Mouse (Mus musculus): ENCODE measurements around the gene Gsc.
"Not testable (repeated sequence)": the region's sequence is repeated elsewhere in the genome, so short reads cannot be mapped to it uniquely, and the experiment has no call there.

The Gsc gene

GRCm38 (mm10) chr12:104453002-104453401, 20.1 kb downstream of the Gsc start:
- ATAC-seq (ENCODE audit: low TSS enrichment) = no peak

- ATAC-seq (ENCODE audit: low TSS enrichment) = no peak
Measured at GRCm38 (mm10) chr12:104450257-104450656, 22.9 kb downstream of the Gsc start.

- ATAC-seq (ENCODE audit: low TSS enrichment) = no peak
Measured at GRCm38 (mm10) chr12:104448099-104448498, 25.0 kb downstream of the Gsc start.

- not testable (repeated sequence) for ATAC-seq (ENCODE audit: low TSS enrichment)
Measured at GRCm38 (mm10) chr12:104447056-104447455, 26.1 kb downstream of the Gsc start.

GRCm38 (mm10) chr12:104443716-104444115, 29.4 kb downstream of the Gsc start:
- no peak for ATAC-seq (ENCODE audit: low TSS enrichment)

GRCm38 (mm10) chr12:104440087-104440760, 32.9 kb downstream of the Gsc start:
- peak; percentile 82 for ATAC-seq (ENCODE audit: low TSS enrichment)

- ATAC-seq (ENCODE audit: low TSS enrichment) = no peak
Measured at GRCm38 (mm10) chr12:104433951-104434735, 39.0 kb downstream of the Gsc start.

- ATAC-seq (ENCODE audit: low TSS enrichment) = no peak
Measured at GRCm38 (mm10) chr12:104433214-104433613, 39.9 kb downstream of the Gsc start.

GRCm38 (mm10) chr12:104431359-104431758, 41.8 kb downstream of the Gsc start:
- no peak for ATAC-seq (ENCODE audit: low TSS enrichment)

GRCm38 (mm10) chr12:104426915-104427314, 46.2 kb downstream of the Gsc start:
- ATAC-seq (ENCODE audit: low TSS enrichment) = peak; percentile 78

GRCm38 (mm10) chr12:104425591-104425990, 47.5 kb downstream of the Gsc start:
- no peak for ATAC-seq (ENCODE audit: low TSS enrichment)

- no peak for ATAC-seq (ENCODE audit: low TSS enrichment)
Measured at GRCm38 (mm10) chr12:104422615-104423392, 50.3 kb downstream of the Gsc start.
